Mouse (Mus musculus): Measurements from ENCODE around the gene Vsx1. TPM values are rescaled to one million over a fixed set of nuclear protein-coding genes. Genes with fewer than 3 reads are reported as not detected.

Gene Vsx1
- polyA plus RNA-seq, 1 experiment = not detected

- Histone ChIP-seq H3K27me3 (ENCODE audit: control insufficient read depth, insufficient read depth, low read length) (no peaks in the 10 kb centered on the region), H3K27ac (ENCODE audit: insufficient read depth, low read length) (no peak overlapping the region), H3K4me1 (ENCODE audit: control insufficient read depth, insufficient read depth, low read length) (no peaks in the 10 kb centered on the region), H3K4me3 (replicated peaks; ENCODE audit: insufficient read depth, low read depth, low read length) (no peak overlapping the region)
- WGBS = 74% methylated on average over 3 of the region's 3 CpGs
- TF ChIP-seq CTCF (IDR thresholded peaks at IDR 0.05; ENCODE audit: borderline replicate concordance, insufficient read depth, low read depth, low read length) (no peak), POLR2A (IDR thresholded peaks at IDR 0.05; ENCODE audit: borderline replicate concordance, insufficient read depth, low read length) (no peak)
- DNase-seq = no peak
Measured at GRCm38 (mm10) chr2:150635877-150636446, 53.2 kb downstream of the Vsx1 start.

Other genes with a start within 250 kb of the Vsx1 start
- 1.5 and 1.7 TPM in 2 replicates for gene Zfp442, start 237.9 kb downstream of the Vsx1 start, polyA plus RNA-seq (2012; rRNA removed)
- gene Zfp345, start 204.3 kb downstream of the Vsx1 start, polyA plus RNA-seq (2012; rRNA removed) = 0.06 TPM in 1 of 2 replicates, not detected in the other
- 0.29 TPM in 1 of 2 replicates, not detected in the other for gene Cst7, start 118.9 kb downstream of the Vsx1 start, polyA plus RNA-seq (2012; rRNA removed)
- 83.3 and 92.0 TPM in 2 replicates for gene Apmap, start 80.8 kb downstream of the Vsx1 start, polyA plus RNA-seq (2012; rRNA removed)
- 15.4 and 15.7 TPM in 2 replicates for gene Acss1, start 20.9 kb downstream of the Vsx1 start, polyA plus RNA-seq (2012; rRNA removed)
- 50.8 and 54.5 TPM in 2 replicates for gene Entpd6, start 59.7 kb upstream of the Vsx1 start, polyA plus RNA-seq (2012; rRNA removed)
- gene Pygb, start 97.4 kb upstream of the Vsx1 start, polyA plus RNA-seq (2012; rRNA removed) = 134 and 144 TPM in 2 replicates
- gene Abhd12, start 215.4 kb upstream of the Vsx1 start, polyA plus RNA-seq (2012; rRNA removed) = 259 and 263 TPM in 2 replicates
- 1.3 TPM in 2 replicates for gene Gins1, start 216.0 kb upstream of the Vsx1 start, polyA plus RNA-seq (2012; rRNA removed)

Data from cerebellum, adult 2 months (tissue).